Mouse (Mus musculus) stomach, postnatal 0 days (tissue): Measurements from ENCODE around the gene Opa1. TPM values are rescaled to one million over a fixed set of nuclear protein-coding genes. Genes with fewer than 3 reads are reported as not detected.

ENCODE experiments used
- ATAC-seq: fragments of 200-750 bp; cut with Nextera tagmentation; 2 replicates; pipeline ENCODE4 v1.8.0; 2017; ENCODE audit not compliant: low FRiP score, low TSS enrichment
- DNase-seq: peaks from one replicate; pipeline ENCODE4 v3.0.0-alpha.2; 2016; ENCODE audit warnings: low spot score
- H3K27ac ChIP-seq: fragments of 300-500 bp; sonication (generic); replicated peaks from 2 replicates; pipeline ENCODE4 v1.5.1; 2014; ENCODE audit warnings: mild to moderate bottlenecking, control low read depth
- H3K27me3 ChIP-seq: fragments of 300-500 bp; sonication (generic); 2 replicates; pipeline ENCODE4 v1.6.1; 2014; ENCODE audit warnings: low read length; ENCODE audit not compliant: control insufficient read depth, insufficient read depth
- H3K36me3 ChIP-seq: fragments of 300-500 bp; sonication (generic); 2 replicates; pipeline ENCODE4 v1.6.1; 2014; ENCODE audit warnings: low read length, mixed read lengths; ENCODE audit not compliant: control insufficient read depth, insufficient read depth
- H3K4me1 ChIP-seq: fragments of 300-500 bp; sonication (generic); replicated peaks from 2 replicates; pipeline ENCODE4 v1.6.1; 2014; ENCODE audit warnings: antibody characterized with exemption; ENCODE audit not compliant: control insufficient read depth, insufficient read depth
- H3K4me2 ChIP-seq: fragments of 300-500 bp; sonication (generic); replicated peaks from 2 replicates; pipeline ENCODE4 v1.6.1; 2014; ENCODE audit warnings: low read depth, mild to moderate bottlenecking, control low read depth, moderate library complexity
- H3K4me3 ChIP-seq: fragments of 300-500 bp; sonication (generic); 2 replicates; pipeline ENCODE4 v1.5.1; 2014; ENCODE audit warnings: low read depth, low read length, control low read depth
- H3K9ac ChIP-seq: fragments of 300-500 bp; sonication (generic); 2 replicates; pipeline ENCODE4 v1.6.1; 2014; ENCODE audit warnings: mild to moderate bottlenecking, low read length, control low read depth, mixed read lengths
- H3K9me3 ChIP-seq: fragments of 300-500 bp; sonication (generic); 2 replicates; pipeline ENCODE4 v1.6.1; 2016; ENCODE audit warnings: low read length; ENCODE audit not compliant: control insufficient read depth
- CTCF ChIP-seq: IDR thresholded peaks from 2 replicates; pipeline ENCODE4 v1.5.1; 2016; ENCODE audit warnings: antibody characterized with exemption, low read depth, mild to moderate bottlenecking, moderate library complexity
- EP300 ChIP-seq: optimal IDR thresholded peaks from 2 replicates; pipeline ENCODE3; 2016; ENCODE audit warnings: antibody characterized with exemption
- WGBS: fragments of 180-500 bp; shearing (Covaris S2); extraction: QIAGEN DNeasy Blood & Tissue Kit; methylation state at CpG from one replicate; pipeline ENCODE4 v1.1.7; 2014; 5-methylcytosine and 5-hydroxymethylcytosine counted together
- polyA plus RNA-seq: library from polyadenylated mRNA; unstranded; fragments of >200 nt; fragmentation: Nextera tagmentation; extraction: Ambion mirVana; gene quantifications from 2 replicates; pipeline ENCODE4 v1.2.1, GENCODE M21; 2015

Gene Opa1
- polyA plus RNA-seq, 1 experiment from 2014 or later, result 16.1 TPM

DNA sequence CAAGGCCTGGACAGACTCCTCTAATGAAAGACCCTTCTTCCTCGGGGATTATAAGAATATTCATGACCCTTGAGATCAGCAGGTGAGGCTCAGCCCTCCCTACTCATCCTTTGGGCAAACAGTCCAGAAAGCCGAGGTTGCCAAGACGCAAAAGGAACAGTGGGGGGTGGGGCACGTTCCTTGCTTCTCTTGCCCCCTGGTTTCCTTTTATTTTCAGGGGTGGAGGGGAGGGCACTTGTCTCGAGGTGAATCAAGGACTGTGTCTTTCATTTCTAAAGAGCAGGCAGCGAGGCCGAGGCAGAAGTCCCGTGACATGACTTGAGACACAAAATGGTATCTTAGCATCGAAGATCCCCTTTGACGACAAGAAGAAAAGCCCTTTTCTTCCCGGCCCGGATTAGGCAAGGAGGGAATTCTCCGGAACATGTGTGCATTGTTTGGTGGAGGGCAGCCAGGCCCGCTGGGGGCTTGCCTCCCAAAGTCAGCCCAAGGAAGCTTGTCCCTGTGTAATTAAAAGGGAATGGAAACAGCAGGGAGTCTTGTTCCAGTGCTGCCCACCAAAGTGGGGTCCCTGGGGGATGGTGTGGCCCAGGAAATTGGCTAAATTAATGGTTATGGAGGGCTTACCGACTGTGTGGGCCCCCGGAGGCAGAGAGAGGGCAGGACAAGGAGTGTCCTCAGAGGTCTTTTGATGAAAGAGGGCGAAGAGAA lies 88.0 kb downstream of the Opa1 start:
- Histone ChIP-seq H3K4me3 (no peak overlapping the region), H3K9ac (no peak overlapping the region), H3K4me1 (no peaks in the 10 kb centered on the region), H3K27ac (no peak overlapping the region), H3K36me3 (no peaks in the 10 kb centered on the region), H3K4me2 (no peak overlapping the region), H3K9me3 (no peaks in the 10 kb centered on the region), H3K27me3 (no peaks in the 10 kb centered on the region)
- ATAC-seq (no peak), DNase-seq (no peak)
- no peak for TF ChIP-seq EP300
- 46% methylated on average over 17 of the region's 17 CpGs for WGBS

DNA sequence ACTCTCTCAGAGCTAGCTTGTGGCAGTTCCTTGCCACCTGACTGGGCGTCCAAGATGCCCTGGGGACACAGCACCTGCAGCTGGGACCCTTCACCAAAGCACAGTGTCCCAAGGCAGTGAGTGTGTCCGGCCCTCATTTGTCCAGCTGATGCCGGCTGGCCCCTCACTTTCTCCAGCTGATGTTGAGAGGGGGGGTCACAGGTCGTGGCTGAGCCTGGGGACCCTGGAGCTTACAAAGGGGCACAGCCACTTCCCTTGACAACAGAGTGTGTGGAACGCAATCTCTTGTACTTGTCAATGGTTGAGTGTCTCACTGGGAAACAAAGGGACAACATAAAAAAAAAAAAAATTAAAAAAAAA lies 88.5 kb downstream of the Opa1 start:
- WGBS, result 54% methylated on average over 5 of the region's 5 CpGs
- ATAC-seq, result no peak
- no peak for DNase-seq
- H3K27ac ChIP-seq, result no peak overlapping the region
- no peaks in the 10 kb centered on the region for H3K9me3 ChIP-seq
- H3K36me3 ChIP-seq, result no peaks in the 10 kb centered on the region
- TF ChIP-seq EP300 (no peak), CTCF (no peak)
- H3K27me3 ChIP-seq, result no peaks in the 10 kb centered on the region
- no peak overlapping the region for H3K9ac ChIP-seq
- no peak overlapping the region for H3K4me2 ChIP-seq
- no peak overlapping the region for H3K4me3 ChIP-seq
- H3K4me1 ChIP-seq, result no peaks in the 10 kb centered on the region

DNA sequence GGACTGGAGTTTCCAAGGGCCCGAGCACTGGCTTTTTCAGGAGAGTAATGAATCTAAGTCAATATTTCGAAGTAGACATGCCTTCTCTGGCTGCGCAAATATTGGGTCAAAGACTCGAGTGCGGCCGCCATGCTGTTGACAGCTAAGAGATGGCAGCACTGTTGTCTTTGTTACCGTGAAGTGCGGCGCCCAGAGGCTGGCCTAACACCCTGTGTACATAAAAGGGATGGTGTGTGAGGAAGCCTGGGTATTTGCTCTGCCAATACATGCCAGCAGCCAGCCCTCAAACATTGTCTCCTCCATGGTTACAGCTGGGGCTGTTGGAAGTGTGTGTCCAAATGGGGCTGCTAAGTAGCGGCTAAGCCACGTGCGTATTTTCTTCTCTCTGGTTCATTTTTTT lies 89.3 kb downstream of the Opa1 start:
- Histone ChIP-seq H3K4me2 (no peak overlapping the region), H3K36me3 (no peaks in the 10 kb centered on the region), H3K9ac (no peak overlapping the region), H3K4me3 (no peak overlapping the region), H3K9me3 (no peaks in the 10 kb centered on the region), H3K4me1 (no peaks in the 10 kb centered on the region), H3K27me3 (no peaks in the 10 kb centered on the region), H3K27ac (no peak overlapping the region)
- ATAC-seq, result peak; percentile 82; the same call in 1 of the 2 replicates
- peak; percentile 59 for DNase-seq
- TF ChIP-seq EP300, result no peak
- no peak for TF ChIP-seq CTCF
- WGBS, result 57% methylated on average over 12 of the region's 12 CpGs

DNA sequence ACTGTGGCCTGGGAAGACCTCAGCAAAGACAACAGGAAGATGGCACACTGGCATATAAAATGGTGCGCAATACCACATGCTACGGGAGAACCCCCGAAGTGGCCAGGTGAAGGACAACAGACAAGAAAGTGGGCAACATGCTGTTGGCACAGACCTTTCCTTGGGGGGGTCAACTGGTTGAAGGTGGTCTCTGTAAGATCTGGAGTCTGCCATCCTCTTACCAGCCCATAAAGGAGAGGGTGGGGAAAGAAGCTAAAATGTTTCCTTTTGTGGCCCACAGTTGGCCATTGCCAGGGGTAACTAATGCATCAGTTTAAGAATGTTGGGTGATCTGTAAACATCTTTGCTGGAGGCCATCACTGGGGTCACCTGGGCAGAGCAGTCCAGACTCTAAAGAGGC lies 91.7 kb downstream of the Opa1 start:
- Histone ChIP-seq H3K9ac (no peak overlapping the region), H3K4me1 (no peaks in the 10 kb centered on the region), H3K27me3 (no peaks in the 10 kb centered on the region), H3K4me3 (no peak overlapping the region), H3K27ac (no peak overlapping the region), H3K4me2 (no peak overlapping the region), H3K9me3 (no peaks in the 10 kb centered on the region), H3K36me3 (no peaks in the 10 kb centered on the region)
- DNase-seq, result no peak
- TF ChIP-seq CTCF, result no peak
- no peak for TF ChIP-seq EP300
- ATAC-seq, result no peak
- WGBS, result 90% methylated on average over 3 of the region's 3 CpGs

DNA sequence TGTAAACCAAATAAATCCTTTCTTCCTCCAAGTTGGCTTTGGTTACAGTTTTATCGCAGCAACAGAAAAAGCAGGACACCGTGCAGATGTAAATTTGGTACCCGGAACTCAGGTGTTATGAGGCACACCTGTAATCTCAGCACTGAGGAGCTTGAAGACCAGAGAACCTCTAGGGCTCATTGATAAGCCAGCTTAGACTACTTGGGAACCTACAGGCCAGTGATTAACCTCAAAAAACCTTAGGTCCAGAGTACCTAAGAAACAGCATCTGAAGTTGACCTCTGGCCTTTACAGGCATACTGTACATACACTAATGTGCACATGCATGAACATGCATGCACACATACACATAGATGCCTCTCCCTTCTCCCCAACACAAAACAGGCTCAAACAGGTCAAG lies 94.1 kb downstream of the Opa1 start:
- 90% methylated on average over 3 of the region's 3 CpGs for WGBS
- H3K4me3 ChIP-seq, result no peak overlapping the region

DNA sequence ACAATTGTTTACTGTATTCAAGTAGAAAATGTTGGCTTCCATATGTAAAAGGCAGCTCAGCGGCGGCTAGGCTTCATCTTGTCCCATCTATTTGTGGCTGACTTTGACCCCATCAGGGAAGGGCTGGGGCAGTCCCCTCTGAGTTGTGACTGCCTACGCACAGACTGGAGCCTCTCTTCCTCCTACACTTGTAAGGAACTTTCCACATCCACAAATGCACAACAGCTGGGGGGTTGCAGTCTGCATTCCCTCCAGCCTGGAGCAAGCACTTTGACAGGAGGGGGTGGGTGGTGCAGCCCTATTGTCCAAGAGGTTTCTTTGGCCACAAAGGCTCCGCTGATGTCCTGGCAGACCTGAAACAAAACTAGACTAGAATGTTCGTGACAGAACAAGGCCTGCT lies 100.5 kb downstream of the Opa1 start:
- H3K36me3 ChIP-seq, result no peaks in the 10 kb centered on the region
- H3K4me1 ChIP-seq, result no peaks in the 10 kb centered on the region
- no peaks in the 10 kb centered on the region for H3K9me3 ChIP-seq
- H3K27ac ChIP-seq, result no peak overlapping the region
- H3K4me2 ChIP-seq, result no peak overlapping the region
- H3K9ac ChIP-seq, result no peak overlapping the region
- ATAC-seq, result no peak
- DNase-seq, result no peak
- TF ChIP-seq EP300 (no peak), CTCF (no peak)
- H3K4me3 ChIP-seq, result no peak overlapping the region
- WGBS, result 81% methylated on average over 5 of the region's 5 CpGs
- H3K27me3 ChIP-seq, result no peaks in the 10 kb centered on the region

More for the DNA sequence above, 94.1 kb downstream of the Opa1 start:
- no peaks in the 10 kb centered on the region for H3K36me3 ChIP-seq
- DNase-seq, result no peak
- H3K4me2 ChIP-seq, result no peak overlapping the region
- no peak for ATAC-seq
- H3K27me3 ChIP-seq, result no peaks in the 10 kb centered on the region
- H3K9me3 ChIP-seq, result no peaks in the 10 kb centered on the region
- H3K4me1 ChIP-seq, result no peaks in the 10 kb centered on the region
- no peak overlapping the region for H3K9ac ChIP-seq
- TF ChIP-seq CTCF, result no peak
- no peak for TF ChIP-seq EP300
- no peak overlapping the region for H3K27ac ChIP-seq
